Mouse (Mus musculus): ENCODE measurements around the gene Pea15a. TPM values are rescaled to one million over a fixed set of nuclear protein-coding genes. Genes with fewer than 3 reads are reported as not detected.

Pea15a gene
- total and polyA plus RNA-seq, 3 experiments, result 15.6 to 50.6 (median 23.7) TPM

- Histone ChIP-seq H3K4me1 (ENCODE audit: control insufficient read depth in 1 of 2, insufficient read depth in 2 of 2) (no peaks in the 10 kb centered on the region), H3K27me3 (replicated peaks) (no peaks in the 10 kb centered on the region), H3K4me3 (replicated peaks in 1 of 3; ENCODE audit: low read depth in 2 of 3, low read length in 2 of 3, poor library complexity in 1 of 3) (no peak overlapping the region), H3K36me3 (replicated peaks in 1 of 2; ENCODE audit: control insufficient read depth in 1 of 2, insufficient read depth in 1 of 2, low read length in 1 of 2) (peaks cover 40 to 82% of the 10 kb centered on the region in 2 experiments), H3K9ac (ENCODE audit: insufficient read depth, low read depth) (no peak overlapping the region), H3K9me3 (replicated peaks; ENCODE audit: low read length) (no peaks in the 10 kb centered on the region), H3K4me2 (ENCODE audit: insufficient read depth, low read depth, poor library complexity, severe bottlenecking) (no peak overlapping the region), H3K79me2 (replicated peaks; ENCODE audit: control insufficient read depth, extremely low read depth, insufficient read depth, poor library complexity, severe bottlenecking) (no peaks in the 10 kb centered on the region), H3K27ac (ENCODE audit: insufficient read depth, low read depth) (no peak overlapping the region)
- no peak for DNase-seq (ENCODE audit: extremely low read depth)
- dilution Hi-C loops (cut with MboI; ENCODE audit: extremely low pct_ligation_motif_present, extremely low pct_unique_long_range_greater_than_20kb, low sequenced_read_pairs) (no loop called here), in situ Hi-C loops (cut with MboI; ENCODE audit: low pct_ligation_motif_present, low pct_unique_long_range_greater_than_20kb, low sequenced_read_pairs) (no loop called here)
- TF ChIP-seq TBP (conservative IDR thresholded peaks at IDR 0.05; ENCODE audit: low read depth, low read length) (no peak), NELFE (IDR thresholded peaks at IDR 0.05; ENCODE audit: low read depth, low read length) (no peak), CHD2 (IDR thresholded peaks at IDR 0.05; ENCODE audit: low read length) (no peak), JUND (conservative IDR thresholded peaks at IDR 0.05; ENCODE audit: low read depth, low read length) (no peak), MAFK (IDR thresholded peaks at IDR 0.05; ENCODE audit: insufficient replicate concordance, low read length) (no peak), E2F4 (IDR thresholded peaks at IDR 0.05; ENCODE audit: insufficient replicate concordance, low read depth, low read length) (no peak), CHD1 (IDR thresholded peaks at IDR 0.05; ENCODE audit: low read depth, low read length) (no peak), SIN3A (IDR thresholded peaks at IDR 0.05; ENCODE audit: low read length) (no peak), USF1 (IDR thresholded peaks at IDR 0.05; ENCODE audit: low read depth, low read length) (no peak), PAX5 (IDR thresholded peaks at IDR 0.05; ENCODE audit: low read length) (no peak), RCOR1 (conservative IDR thresholded peaks at IDR 0.05; ENCODE audit: low read depth, low read length) (no peak)
These were observed 25.7 kb downstream of the Pea15a start for GRCm38 (mm10) chr1:172180881-172181280.

- in situ Hi-C loops (cut with MboI; ENCODE audit: low pct_ligation_motif_present, low pct_unique_long_range_greater_than_20kb, low sequenced_read_pairs), result no loop called here
- Histone ChIP-seq H3K9me3 (replicated peaks; ENCODE audit: low read length) (no peaks in the 10 kb centered on the region), H3K79me2 (replicated peaks; ENCODE audit: control insufficient read depth, extremely low read depth, insufficient read depth, poor library complexity, severe bottlenecking) (no peaks in the 10 kb centered on the region), H3K4me3 (replicated peaks in 1 of 3; ENCODE audit: low read depth in 2 of 3, low read length in 2 of 3, poor library complexity in 1 of 3) (no peak overlapping the region), H3K4me2 (ENCODE audit: insufficient read depth, low read depth, poor library complexity, severe bottlenecking) (no peak overlapping the region), H3K4me1 (ENCODE audit: control insufficient read depth in 1 of 2, insufficient read depth in 2 of 2) (peaks cover 0 to 4% of the 10 kb centered on the region in 2 experiments; a peak in 1 of 4 replicates), H3K36me3 (replicated peaks in 1 of 2; ENCODE audit: control insufficient read depth in 1 of 2, insufficient read depth in 1 of 2, low read length in 1 of 2) (peaks cover 46 to 82% of the 10 kb centered on the region in 2 experiments), H3K9ac (ENCODE audit: insufficient read depth, low read depth) (no peak overlapping the region), H3K27me3 (replicated peaks) (no peaks in the 10 kb centered on the region), H3K27ac (ENCODE audit: insufficient read depth, low read depth) (no peak overlapping the region)
- dilution Hi-C loops (cut with MboI; ENCODE audit: extremely low pct_ligation_motif_present, extremely low pct_unique_long_range_greater_than_20kb, low sequenced_read_pairs), result no loop called here
- DNase-seq (ENCODE audit: extremely low read depth), result no peak
- TF ChIP-seq POLR2AphosphoS2 (IDR thresholded peaks at IDR 0.05; ENCODE audit: low read depth, low read length) (no peak), MEF2A (IDR thresholded peaks at IDR 0.05; ENCODE audit: borderline replicate concordance, low read depth, low read length) (no peak), TBP (conservative IDR thresholded peaks at IDR 0.05; ENCODE audit: low read depth, low read length) (no peak), BHLHE40 (IDR thresholded peaks at IDR 0.05; ENCODE audit: low read depth, low read length) (no peak), MAZ (IDR thresholded peaks at IDR 0.05; ENCODE audit: low read depth, low read length) (no peak), ELF1 (IDR thresholded peaks at IDR 0.05; ENCODE audit: low read depth, low read length) (no peak), JUN (IDR thresholded peaks at IDR 0.05; ENCODE audit: insufficient read depth, low read depth, low read length) (no peak), RAD21 (IDR thresholded peaks at IDR 0.05; ENCODE audit: low read depth, low read length) (no peak), UBTF (IDR thresholded peaks at IDR 0.05; ENCODE audit: low read depth, low read length) (no peak), EP300 (IDR thresholded peaks at IDR 0.05; ENCODE audit: low read length) (no peak), POLR2A (IDR thresholded peaks at IDR 0.05; ENCODE audit: low read depth, low read length) (no peak), KAT2A (IDR thresholded peaks at IDR 0.05; ENCODE audit: insufficient replicate concordance, low read length) (no peak), SIN3A (IDR thresholded peaks at IDR 0.05; ENCODE audit: low read length) (no peak), PAX5 (IDR thresholded peaks at IDR 0.05; ENCODE audit: low read length) (no peak)
These were observed 27.5 kb downstream of the Pea15a start for GRCm38 (mm10) chr1:172179102-172179501.
